Mouse (Mus musculus): ENCODE results near the gene Fgfr2.

The Fgfr2 gene

DNA sequence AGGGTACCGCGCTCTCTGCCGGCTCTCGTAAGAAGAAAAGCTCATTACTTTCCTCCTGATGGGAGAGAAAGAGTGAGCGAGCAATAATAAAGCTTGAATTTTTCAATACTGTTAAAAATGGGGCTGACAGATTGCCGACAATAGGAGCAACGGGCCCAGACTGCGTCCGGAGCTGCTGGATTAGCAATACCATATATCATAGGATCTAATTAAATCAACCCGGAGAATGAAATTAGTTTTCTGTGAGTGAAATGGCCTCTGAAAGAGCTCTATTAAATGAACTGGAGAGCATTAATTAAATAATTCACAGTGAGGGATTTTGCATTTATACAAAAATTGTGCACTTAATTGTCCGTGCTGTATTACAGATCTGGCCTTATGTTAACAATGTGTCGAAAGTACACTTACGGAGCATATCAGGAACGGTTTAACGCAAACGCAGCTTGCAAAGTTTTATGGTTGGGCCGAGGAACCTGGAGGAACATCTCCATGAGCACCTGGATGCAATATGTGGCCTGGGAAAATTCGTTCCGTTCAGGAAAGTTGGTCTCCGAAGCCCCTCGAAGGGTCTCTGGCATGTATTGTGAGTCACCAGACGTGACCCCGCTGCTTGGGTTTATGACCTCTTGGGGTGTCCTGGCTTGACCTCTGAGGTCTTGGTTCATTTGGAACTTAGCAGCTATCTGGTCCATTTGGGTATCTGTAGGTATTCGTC is 1344.7 kb downstream of the Fgfr2 start:
- no peak for DNase-seq (ENCODE audit: low read depth, low spot score)

DNA sequence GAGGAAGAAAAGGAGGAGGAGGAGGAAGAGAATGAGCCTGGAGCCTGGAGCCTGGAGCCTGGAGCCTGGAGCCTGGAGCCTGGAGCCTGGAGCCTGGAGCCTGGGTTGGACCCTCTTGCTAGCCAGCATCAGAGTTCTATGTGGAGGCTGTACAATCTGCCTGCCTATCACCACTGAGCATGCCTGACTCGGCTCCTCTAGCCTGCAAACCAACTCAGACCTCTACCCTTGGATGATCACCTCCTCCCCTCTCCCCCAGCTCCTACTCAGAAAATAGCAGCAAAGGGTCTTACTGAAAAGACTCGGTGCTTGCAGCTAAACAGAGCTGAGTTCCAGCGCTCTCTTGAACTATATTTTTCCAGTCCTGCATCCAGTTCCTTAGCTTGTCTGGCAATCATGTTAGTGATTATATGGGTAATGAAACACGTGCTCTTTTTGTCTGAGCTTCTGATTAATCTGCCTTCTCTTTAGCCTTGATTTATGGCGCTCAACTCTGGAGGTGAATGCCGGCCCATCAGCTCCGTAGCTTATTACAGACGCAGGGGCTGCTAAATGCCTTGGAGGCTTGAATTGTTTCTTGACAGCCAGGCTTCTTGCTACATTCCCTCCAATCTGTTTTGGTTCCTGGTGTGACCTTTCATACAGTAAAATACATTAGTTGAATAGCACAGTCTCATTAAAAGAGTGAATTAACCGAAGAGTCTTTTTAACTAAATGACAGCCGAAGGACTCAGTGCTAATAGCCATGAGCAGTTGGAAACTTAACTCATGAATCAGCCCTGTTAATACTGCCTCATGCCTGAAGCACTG is 1345.5 kb downstream of the Fgfr2 start:
- no peak for DNase-seq (ENCODE audit: low read depth, low spot score)

DNA sequence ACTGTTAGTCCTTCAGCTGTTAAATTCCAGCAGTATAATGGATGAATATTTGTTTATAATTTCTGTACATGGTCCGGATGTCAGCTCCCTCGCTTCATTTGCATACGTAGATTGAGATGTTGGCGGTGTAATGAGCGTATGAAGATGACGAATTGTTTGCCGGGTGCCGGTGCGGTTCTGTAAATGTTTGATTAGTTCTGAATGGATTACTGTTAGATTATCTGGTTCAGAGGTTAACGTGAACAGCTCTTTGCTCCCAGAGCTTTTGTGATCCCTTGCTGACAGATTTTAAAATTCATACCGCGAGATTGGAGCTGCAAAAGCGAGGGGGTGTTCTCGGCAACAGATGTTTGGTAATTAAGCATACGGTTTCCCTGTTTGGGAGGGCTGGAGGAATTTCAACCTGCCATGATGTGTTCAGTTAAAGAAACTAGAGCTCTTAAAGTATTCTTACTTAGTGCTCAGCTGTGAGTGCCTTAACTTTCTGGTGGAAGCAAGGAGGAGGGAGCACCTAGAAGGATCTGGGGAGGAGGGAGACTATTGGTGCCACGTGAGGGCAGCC is 1346.9 kb downstream of the Fgfr2 start:
- DNase-seq (ENCODE audit: low read depth, low spot score): no peak

DNA sequence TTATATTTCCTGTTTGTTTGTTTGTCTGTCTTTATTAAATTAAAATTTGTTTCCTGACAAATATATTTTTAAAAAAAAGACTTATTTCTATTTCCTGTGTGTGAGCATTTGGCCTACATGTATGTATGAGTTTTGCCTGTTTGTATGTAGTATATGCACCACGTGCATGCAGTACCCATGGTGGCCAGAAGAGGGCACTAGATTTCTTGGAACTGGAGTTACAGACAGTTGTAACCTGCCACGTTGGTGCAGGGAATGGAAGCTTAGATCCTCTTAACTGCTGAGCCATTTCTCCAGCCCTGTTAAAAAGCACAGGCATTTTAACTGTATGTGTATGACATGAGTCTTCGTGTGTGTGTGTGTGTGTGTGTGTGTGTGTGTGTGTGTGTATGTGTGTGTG is 1365.2 kb downstream of the Fgfr2 start:
- DNase-seq (ENCODE audit: low read depth, low spot score): no peak

DNA sequence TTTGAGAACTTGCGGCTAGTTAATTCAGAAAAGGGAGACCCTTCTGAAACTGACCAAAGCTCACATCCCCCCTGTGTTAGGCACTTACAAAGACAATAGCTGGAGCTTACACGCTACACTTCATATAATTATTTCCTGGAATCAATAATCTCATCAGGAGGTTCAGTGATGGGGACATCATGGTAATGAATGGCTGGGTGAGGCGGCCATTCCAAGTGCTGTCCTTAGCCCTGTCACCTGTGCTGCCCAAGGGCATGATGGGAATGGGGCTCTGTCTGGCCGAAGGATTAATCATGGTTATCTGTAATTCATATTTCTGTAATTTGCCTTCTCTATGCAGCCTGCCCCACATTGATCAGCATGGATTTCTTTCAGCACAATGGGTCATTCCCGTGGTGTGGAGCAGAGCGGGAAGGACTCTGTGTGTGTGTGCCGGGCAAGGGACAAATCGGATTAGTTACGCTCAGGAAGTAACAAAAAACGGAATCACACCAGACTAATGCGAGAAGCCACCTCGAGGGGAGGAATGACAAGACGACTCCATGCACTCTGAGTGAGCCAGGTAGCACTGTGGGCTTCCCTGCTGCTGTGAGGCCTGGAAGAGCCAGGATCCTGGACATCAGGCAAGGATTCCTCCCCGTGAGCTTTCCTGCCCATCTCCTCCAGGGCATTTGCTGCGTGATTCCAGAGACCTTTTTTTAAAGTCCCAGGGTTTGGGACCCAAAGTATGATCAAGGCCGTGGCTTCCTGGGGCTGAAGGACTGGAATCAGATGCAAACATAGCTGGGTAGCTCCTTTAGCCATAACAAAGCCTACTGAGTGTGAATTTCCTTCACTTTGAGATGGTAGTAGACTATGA is 1375.8 kb downstream of the Fgfr2 start:
- no peak for DNase-seq (ENCODE audit: low read depth, low spot score)

DNA sequence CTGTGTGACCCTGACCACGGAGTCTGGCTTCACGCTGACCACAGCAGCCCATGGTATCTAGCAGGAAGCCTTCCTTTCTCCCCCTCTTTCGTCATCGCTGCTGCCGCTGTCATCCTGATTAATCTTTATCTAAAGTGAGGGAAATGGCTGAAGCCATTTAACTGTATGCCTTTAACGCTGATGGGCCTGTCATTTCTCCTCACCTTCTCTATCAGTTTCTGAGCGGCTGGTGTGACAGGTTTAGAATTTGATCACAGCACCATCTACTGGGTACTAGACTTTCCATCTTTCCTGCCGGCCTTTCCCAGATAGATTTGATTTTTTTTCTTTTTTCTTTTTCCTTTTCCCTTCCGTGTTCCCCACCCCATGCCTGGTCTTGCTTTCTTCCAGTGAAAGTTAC is 1376.4 kb downstream of the Fgfr2 start:
- DNase-seq (ENCODE audit: low read depth, low spot score): no peak

DNA sequence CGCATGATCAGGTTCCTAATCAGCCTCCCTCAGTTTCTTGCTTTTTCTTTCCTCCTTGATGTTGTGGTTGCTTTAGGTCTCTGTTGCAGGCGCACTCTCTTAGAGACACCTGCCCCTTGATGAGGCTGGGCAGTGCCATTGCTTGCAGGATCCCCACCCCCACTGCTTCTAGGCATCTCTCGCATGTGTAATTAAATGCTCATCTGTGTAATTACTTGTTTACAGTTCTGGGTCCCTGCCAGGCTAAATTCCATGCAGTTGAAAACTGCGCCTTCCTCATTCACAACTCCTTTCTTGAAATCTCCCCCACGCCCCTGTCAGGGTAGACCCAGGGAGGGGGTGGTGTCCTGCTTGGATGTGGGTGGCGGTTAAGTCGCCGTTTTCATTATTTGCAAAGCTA is 1380.0 kb downstream of the Fgfr2 start:
- DNase-seq (ENCODE audit: low read depth, low spot score): no peak

DNA sequence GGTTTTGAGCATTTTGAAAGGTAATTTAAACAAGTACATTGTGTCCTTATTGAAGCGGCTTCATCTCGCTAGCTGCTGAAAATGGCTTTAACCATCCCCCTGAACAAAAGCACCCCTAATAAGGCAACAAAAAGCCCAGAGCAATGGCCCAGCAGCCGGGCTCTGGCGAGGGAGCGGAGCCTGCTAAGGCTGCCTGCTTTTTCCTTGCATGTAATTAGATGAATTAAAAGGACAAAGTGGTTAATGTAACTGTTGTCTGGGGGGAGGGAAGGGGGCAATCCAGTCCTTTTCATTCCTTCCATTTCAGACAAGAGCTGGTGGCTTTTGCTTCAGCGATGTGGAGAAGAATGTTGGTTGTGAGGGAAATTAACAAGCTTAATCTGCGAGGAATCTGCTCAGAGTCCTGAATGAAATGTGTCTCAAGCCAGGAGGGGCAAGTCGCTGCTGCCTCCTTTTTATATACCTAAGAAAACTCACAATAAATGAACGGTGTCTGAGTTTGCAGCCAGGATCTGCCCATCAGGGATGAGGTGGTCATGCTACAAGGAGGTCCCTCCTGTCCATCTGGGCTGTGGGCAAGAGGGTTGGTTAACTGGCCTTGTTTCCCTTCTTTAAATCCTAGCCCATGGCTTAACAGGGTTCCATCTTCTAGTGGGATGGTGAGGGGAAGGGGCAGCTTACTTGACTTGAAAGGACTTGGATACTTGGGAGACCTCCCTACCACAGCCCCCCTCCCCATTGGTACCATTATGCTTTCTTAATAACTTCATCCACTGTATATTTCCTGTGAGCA is 1400.2 kb downstream of the Fgfr2 start:
- no peak for DNase-seq (ENCODE audit: low read depth, low spot score)

DNA sequence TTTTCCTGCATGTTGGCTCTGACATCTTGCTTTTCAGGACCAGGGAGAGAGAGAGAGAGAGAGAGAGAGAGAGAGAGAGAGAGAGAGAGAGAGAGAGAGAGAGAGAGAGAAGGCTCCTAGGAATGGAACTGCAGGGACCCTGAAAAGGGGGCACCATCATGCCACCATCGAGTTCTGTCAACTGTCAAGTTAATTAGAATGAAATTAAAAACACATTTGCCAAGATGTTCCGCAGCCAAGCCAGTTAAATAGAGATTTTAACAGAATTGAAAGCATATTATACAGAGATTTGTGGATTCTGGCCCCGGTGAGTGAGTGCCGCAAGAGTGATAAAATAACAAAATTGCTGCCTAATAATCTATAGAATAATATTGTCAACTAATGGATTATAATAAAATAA is 1400.8 kb downstream of the Fgfr2 start:
- DNase-seq (ENCODE audit: low read depth, low spot score): no peak

DNA sequence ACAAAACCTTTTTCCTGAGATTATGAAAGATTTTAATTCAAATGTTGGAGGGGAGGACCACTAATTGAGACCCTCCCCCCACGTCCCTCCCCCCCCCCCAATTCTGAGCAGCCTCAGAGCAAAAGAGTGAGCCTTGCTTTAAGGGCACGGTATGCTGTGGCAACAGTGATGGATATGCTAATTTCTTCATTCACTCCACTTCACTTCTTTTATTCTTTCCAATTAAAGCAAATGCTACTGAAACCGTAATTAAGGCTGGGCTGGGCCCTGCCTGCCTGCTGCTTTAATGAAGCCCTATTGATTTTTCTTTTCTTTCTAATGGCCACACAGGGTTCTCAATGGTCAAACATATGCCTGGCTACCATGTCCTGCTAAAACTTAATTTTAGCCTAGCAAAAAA is 1404.9 kb downstream of the Fgfr2 start:
- no peak for DNase-seq (ENCODE audit: low read depth, low spot score)

DNA sequence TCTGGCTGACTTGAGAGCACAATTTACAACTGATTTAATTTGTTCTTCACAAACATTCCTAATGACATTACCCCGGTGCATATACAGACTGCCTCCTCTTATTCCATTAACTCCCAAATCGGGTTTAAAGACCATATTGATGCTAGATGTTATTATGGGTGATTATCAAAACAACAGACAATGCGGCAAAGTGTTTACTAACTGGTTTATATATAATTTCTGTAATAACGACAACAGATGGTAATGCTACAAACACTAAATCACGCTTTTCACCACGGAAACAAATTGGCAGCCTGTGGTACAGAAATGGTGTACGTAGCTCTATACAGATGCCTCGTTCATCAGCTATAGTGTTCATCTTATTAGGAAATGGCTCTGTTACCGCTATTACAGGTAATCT is 1410.1 kb downstream of the Fgfr2 start:
- DNase-seq (ENCODE audit: low read depth, low spot score): no peak

DNA sequence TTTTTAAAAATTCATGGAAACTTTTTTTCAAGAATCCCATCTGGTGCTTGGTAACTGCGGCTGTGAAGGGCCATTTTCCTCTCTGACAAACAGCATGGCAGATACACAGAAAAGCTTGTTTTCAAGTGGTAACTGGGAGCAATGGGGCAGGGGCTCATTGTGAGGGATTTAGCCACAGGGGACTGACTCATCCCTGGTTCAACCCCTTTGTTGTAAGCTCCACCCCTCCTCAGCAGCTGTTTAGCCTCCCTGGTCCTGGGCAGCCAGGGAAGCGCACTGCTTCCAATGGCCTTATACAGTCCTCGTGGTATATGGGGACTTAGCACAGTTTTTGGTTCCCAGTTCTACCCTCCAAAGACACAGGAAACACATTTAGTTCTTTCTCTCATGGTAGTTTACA is 1426.3 kb downstream of the Fgfr2 start:
- DNase-seq (ENCODE audit: low read depth, low spot score): no peak

DNA sequence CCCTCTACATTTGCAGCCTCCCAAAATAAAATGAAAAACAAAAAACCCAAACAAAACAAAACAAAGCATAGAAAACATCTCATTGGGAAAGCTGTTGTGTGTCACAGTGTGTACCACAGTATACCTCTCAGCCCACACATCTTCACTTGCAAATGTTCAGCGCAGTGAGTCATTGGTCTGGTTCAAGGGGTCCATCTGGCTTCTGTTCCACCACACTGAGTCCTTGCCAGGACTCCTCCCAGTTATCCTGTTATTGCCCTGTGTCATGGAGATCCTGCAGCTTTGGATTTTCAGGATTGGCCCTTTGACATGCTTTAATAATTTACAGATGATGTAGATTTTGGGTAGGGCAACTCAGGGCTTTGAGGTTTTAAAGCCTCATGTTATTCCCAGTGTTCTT is 1435.8 kb downstream of the Fgfr2 start:
- DNase-seq (ENCODE audit: low read depth, low spot score): no peak

DNA sequence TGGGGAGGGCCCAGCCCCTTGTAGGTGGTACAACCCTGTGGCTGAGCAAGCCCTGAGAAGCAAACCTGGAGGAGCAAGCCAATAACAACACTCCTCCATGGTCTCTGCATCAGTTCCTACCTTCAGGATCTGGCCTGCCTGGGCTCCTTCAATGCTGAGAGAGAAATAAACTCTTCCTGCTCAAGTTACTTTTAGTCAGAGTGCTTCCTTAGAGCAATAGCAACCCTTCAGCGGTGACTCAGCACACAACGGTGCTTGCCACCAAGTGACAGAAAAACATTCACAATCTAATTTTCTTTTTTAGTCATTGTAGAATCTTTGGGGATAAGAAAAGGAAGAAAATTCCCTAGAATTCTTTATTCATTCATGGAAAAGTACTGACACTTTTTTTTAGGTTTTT is 1446.0 kb downstream of the Fgfr2 start:
- no peak for DNase-seq (ENCODE audit: low read depth, low spot score)

DNA sequence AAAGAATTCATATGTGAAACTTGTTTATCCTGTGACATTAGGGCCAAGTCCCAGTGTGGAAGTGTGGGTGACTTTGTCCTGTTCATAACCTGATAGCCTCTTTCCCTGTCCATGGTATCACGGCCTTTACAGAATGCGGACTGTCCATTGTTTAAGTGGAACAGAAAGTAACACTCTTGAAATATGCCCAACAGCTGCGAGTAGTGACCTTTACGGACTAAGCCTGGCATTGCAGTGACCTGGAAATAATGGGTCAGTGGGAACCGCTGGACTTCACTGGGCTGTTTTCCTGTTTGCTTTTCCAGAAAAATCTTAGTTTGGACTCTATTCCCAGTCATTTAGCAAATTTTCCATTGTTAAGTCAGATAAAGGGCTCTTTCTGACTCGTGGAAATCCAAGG is 1452.6 kb downstream of the Fgfr2 start:
- DNase-seq (ENCODE audit: low read depth, low spot score): no peak

DNA sequence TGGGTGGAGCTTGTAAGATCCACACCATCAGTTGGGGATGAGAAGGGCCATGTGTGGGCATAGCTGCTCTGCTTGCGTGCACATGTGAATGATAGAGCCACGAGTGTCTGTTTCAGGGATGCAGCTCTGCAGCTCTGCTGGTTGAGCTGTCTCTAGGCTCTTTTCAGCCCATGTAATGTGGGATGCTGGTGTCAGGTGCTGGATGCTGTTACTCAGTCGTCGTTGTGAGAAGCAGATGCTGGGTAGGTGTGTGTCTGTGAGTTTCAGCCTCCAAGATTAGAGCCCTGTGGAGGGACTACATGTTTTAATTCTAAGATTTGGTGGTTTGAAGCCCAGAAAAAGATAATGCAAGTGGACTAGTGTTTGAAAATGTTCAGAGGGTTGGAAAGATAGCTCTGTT is 1453.8 kb downstream of the Fgfr2 start:
- no peak for DNase-seq (ENCODE audit: low read depth, low spot score)

DNA sequence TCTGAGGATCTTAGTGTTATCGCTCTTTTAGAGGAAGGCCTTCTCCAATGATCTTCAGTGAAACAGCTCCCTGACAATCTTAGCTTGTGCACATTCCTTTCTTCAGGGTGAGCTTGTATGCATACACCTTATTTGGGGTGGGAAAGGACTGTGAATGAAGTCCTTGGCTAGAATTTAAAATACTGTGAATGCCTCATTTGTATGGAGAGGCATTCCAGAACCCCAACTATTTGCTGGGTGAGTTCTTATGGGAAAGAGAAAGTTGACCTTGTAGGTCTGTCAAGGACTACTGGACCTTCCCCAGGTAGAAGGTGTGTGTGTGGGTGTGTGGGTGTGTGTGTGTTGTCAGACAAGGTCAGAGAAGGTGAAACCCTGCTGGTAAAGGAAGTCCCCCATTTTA is 1462.4 kb downstream of the Fgfr2 start:
- DNase-seq (ENCODE audit: low read depth, low spot score): no peak

DNA sequence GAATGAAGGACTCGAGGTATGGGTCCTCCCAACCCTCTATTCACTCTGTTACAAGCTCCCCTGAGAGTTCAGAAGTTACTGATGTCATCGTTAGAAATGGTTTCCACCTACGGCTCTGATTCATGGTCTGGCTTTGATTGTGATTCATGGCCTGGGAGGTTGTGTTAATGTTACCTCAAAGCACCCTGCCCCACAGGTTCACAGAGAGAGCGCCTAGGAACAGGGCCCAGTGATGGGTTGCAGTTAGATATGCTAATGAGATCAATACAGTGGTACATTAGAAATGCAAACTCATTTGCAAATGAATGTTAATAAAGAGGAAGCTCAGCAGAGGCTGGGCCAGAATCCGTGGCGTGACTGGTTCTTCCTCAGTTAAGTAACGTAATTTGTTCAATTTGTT is 1467.1 kb downstream of the Fgfr2 start:
- DNase-seq (ENCODE audit: low read depth, low spot score): no peak

DNA sequence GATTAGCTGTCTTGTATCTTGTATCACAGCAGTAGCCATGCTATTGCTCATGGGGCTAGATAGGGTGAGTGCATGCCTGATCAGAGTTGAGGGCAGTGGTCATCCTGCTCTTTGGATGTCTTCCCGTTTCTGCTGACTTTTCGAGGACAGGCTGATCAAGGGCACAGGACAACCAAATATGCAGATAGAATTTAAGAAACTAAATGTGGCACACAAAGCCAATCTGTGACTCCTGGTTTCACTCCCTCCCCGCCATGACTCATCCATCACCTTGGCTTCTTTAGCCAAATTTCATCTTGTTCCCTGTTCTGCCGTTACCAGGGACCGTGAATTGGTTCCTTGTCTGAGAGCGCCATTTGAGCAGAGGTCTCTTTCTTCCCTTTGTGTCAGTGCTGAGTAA is 1469.7 kb downstream of the Fgfr2 start:
- DNase-seq (ENCODE audit: low read depth, low spot score): no peak

DNA sequence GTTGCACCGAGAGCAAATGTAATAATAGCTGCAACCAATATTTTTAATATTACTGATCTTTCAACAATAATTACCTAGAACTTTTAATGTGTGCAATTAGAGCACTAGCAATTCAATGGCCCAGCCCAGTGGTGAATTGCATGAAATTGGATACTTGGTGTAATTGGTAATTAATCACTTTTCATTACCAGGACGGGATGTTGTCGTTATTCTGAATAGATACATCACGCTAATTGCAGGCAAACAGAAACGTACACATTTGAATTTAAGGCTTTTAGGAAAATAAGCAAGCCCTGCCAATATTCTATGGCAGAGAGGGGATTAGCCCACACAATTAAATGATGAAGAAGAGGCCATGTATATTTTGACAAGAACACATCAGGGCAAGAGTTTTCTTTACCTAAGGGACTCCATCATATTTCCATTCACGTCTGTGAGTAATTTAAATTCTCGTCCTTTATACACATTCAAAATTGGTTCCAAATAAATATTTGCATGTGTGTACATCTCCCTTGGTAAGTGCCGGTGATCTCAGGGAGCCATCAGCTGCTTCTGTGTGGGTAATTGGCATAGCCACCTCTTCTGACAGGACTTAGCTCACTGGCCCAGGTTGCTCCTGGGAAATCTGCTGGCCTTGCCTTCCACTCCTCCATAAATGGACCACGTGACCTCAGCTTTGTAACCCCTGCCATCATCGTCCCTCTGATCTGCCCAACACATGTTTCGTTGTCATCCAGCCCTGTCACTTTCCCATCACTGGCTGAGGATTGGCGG is 1471.0 kb downstream of the Fgfr2 start:
- DNase-seq (ENCODE audit: low read depth, low spot score): no peak

DNA sequence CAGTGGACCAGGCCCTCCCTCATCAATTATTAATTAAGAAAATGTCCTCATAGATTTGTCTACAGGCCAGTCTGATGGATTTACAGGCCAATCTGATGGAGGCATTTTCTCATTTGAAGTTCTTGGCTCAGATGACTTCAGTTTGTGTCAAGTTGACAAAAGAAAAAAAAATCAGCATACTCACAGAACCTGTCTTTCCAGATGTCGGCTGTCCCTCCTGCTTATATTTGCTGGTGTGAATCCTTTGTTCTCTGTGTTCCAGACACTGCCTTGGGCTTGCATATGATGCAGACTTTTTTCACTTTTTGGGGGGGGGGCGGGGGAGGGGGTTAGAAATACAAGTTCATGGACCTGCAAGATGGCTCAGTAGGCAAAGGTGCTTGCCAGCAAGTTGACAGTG is 1472.9 kb downstream of the Fgfr2 start:
- DNase-seq (ENCODE audit: low read depth, low spot score): no peak
